Mouse (Mus musculus) heart, embryonic 13.5 days (tissue): ENCODE results near the gene Ptger1. TPM values are rescaled to one million over a fixed set of nuclear protein-coding genes. Genes with fewer than 3 reads are reported as not detected.

ENCODE experiments used
- ATAC-seq: fragments of 200-750 bp; cut with Nextera tagmentation; 2 replicates; pipeline ENCODE4 v1.8.0; 2017; ENCODE audit warnings: moderate TSS enrichment; ENCODE audit not compliant: insufficient number of reproducible peaks, low FRiP score, low TSS enrichment; ENCODE audit errors: extremely low read depth
- H3K27ac ChIP-seq: fragments of 300-500 bp; sonication (generic); replicated peaks from 2 replicates; pipeline ENCODE4 v1.5.1; 2015; ENCODE audit warnings: moderate library complexity, mild to moderate bottlenecking, inconsistent platforms
- H3K27me3 ChIP-seq: fragments of 300-500 bp; sonication (generic); replicated peaks from 2 replicates; pipeline ENCODE4 v1.6.1; 2015; ENCODE audit warnings: mild to moderate bottlenecking, inconsistent platforms
- H3K36me3 ChIP-seq: fragments of 300-500 bp; sonication (generic); 2 replicates; pipeline ENCODE4 v1.6.1; 2015; ENCODE audit warnings: mild to moderate bottlenecking, inconsistent platforms
- H3K4me1 ChIP-seq: fragments of 300-500 bp; sonication (generic); 2 replicates; pipeline ENCODE4 v1.6.1; 2015; ENCODE audit warnings: inconsistent platforms
- H3K4me2 ChIP-seq: fragments of 300-500 bp; sonication (generic); 2 replicates; pipeline ENCODE4 v1.6.1; 2015; ENCODE audit warnings: inconsistent platforms, mild to moderate bottlenecking, moderate library complexity
- H3K4me3 ChIP-seq: fragments of 300-500 bp; sonication (generic); 2 replicates; pipeline ENCODE4 v1.5.1; 2015; ENCODE audit warnings: moderate library complexity, mild to moderate bottlenecking, inconsistent platforms
- H3K9ac ChIP-seq: fragments of 300-500 bp; sonication (generic); 2 replicates; pipeline ENCODE4 v1.6.1; 2015; ENCODE audit warnings: inconsistent platforms, mild to moderate bottlenecking, moderate library complexity
- H3K9me3 ChIP-seq: fragments of 300-500 bp; sonication (generic); 2 replicates; pipeline ENCODE4 v1.6.1; 2016; ENCODE audit warnings: inconsistent platforms
- WGBS: fragments of 180-500 bp; shearing (Covaris S2); methylation state at CpG from one replicate; pipeline ENCODE4 v1.1.7; 2015; ENCODE audit warnings: mixed read lengths; 5-methylcytosine and 5-hydroxymethylcytosine counted together
- polyA plus RNA-seq: library from polyadenylated mRNA; unstranded; fragments of >200 nt; fragmentation: Nextera tagmentation; extraction: Ambion mirVana; gene quantifications from 2 replicates; pipeline ENCODE4 v1.2.1, GENCODE M21; 2015

Ptger1 gene
- polyA plus RNA-seq, 1 experiment from 2014 or later: 0.35 TPM

DNA sequence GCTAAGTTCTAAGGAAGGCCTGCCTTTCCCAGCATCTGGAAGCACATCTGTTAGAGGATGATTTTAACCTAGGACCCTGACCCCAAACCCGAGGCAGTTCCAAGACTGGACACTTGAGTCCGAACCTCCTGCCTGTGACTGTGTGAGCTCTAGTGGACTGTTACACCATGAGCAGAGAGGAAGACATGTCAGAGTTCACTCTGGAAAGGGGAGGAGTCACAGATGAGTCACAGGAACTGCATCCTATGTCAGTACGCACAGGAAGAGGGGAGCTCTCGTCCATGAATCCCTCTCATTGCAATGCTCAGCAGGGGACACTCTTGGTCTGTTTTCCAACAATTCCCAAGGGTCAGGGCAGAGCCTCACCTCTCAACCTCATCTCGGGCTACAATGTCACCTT lies 6.5 kb downstream of the Ptger1 start:
- no peak overlapping the region for H3K9ac ChIP-seq
- H3K4me3 ChIP-seq: no peak overlapping the region
- no peak overlapping the region for H3K4me2 ChIP-seq
- ATAC-seq: no peak
- peaks cover 13% of the 10 kb centered on the region for H3K4me1 ChIP-seq
- no peak overlapping the region for H3K27ac ChIP-seq
- no peaks in the 10 kb centered on the region for H3K9me3 ChIP-seq
- H3K27me3 ChIP-seq: peaks cover 11% of the 10 kb centered on the region
- peaks cover 86% of the 10 kb centered on the region for H3K36me3 ChIP-seq
- WGBS: 46% methylated on average over 5 of the region's 5 CpGs

DNA sequence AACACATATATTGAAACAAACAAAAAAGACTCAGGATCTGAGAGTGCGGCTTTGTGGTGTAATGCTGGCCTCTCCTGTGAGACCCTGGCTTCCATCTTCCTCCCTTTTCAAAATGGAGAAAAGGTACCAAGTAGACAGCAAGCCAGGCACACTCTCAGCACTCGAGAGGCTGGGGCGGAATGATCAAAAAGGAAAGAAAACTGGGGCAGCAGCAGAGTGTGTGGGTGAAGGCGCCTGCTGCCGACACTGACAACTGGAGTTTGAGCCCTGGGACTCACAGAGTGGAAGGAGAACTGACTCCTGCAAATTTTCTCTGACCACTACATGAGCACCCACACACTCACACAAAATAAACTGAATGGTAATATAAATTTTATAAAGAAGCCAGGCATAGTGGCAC lies 8.0 kb downstream of the Ptger1 start:
- no peak for ATAC-seq
- H3K4me1 ChIP-seq: no peaks in the 10 kb centered on the region
- 77% methylated on average over 5 of the region's 5 CpGs for WGBS
- no peak overlapping the region for H3K9ac ChIP-seq
- H3K27ac ChIP-seq: no peak overlapping the region
- H3K4me3 ChIP-seq: no peak overlapping the region
- peaks cover 96% of the 10 kb centered on the region for H3K36me3 ChIP-seq
- H3K27me3 ChIP-seq: peaks cover under 1% of the 10 kb centered on the region; the same call in 1 of the 2 replicates
- no peak overlapping the region for H3K4me2 ChIP-seq
- no peaks in the 10 kb centered on the region for H3K9me3 ChIP-seq

DNA sequence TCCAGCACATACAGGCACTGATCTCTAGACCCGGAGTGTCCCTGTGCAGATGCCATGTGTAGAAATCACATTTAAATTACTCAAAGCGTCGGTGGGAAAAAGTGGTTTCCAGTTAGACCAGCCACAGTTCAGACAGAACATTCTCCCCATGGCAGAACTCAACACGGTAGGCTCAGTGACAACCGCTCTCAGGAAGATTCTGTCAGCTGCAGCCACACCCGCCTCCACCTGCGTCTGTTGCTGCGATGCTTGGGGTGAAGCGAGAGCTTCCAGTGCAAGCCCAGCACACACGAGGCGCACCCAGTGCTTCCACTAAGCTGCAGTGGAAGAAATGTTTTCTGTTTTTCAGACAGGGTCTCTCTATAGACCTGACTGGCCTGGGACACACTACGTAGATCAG lies 13.4 kb downstream of the Ptger1 start:
- H3K4me3 ChIP-seq: no peak overlapping the region
- no peak overlapping the region for H3K4me2 ChIP-seq
- no peak overlapping the region for H3K27ac ChIP-seq
- H3K27me3 ChIP-seq: no peaks in the 10 kb centered on the region
- ATAC-seq: no peak
- H3K9ac ChIP-seq: no peak overlapping the region
- no peaks in the 10 kb centered on the region for H3K9me3 ChIP-seq
- peaks cover 22% of the 10 kb centered on the region for H3K4me1 ChIP-seq
- H3K36me3 ChIP-seq: peaks cover 92% of the 10 kb centered on the region
- 88% methylated on average over 12 of the region's 12 CpGs for WGBS

DNA sequence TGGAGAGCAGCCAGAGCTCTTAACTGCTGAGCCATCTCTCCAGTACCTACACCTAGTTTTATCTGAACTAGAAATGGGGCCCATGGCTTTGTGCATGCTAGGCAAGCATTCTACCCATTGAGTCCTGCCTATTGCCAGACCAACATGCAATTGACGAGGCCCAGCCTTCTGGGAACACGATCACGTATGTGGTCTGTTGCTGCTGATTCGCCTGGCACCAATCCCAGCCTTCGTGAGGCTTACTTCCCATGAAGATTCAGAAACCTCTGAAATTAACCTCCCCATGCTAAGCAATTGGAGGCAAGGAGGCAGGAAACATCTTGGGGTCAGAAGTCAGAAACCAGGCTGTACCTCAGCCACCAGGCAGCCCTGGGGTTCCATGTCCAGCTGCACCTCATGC lies 14.1 kb downstream of the Ptger1 start:
- Histone ChIP-seq H3K4me2 (no peak overlapping the region), H3K27me3 (no peaks in the 10 kb centered on the region), H3K4me3 (no peak overlapping the region), H3K27ac (peak overlapping the region; percentile 70), H3K4me1 (peaks cover 22% of the 10 kb centered on the region), H3K9ac (no peak overlapping the region), H3K36me3 (peaks cover 93% of the 10 kb centered on the region), H3K9me3 (no peaks in the 10 kb centered on the region)
- 67% methylated on average over 5 of the region's 5 CpGs for WGBS
- ATAC-seq: no peak

DNA sequence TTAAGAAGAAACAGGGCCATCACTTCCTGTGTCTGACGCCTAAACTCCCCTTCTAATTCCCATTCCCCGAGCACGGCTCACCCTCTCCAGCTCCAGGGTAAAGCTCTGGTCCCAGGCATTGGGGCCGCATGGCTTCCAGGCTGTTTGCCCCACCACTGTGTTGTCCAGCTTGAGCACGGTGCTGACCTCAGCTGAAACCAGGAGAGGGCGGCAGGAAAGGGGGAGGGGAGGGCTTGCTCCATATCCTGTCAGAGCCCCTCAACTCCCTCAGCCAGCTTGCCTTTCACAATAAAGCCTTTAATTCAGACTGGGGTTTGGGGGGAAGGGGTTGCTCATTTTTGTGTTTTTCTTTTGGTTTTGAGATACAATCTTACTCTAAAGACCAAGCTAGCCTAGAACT lies 14.6 kb downstream of the Ptger1 start:
- no peak overlapping the region for H3K4me2 ChIP-seq
- H3K27ac ChIP-seq: peak overlapping the region; percentile 70
- no peak overlapping the region for H3K9ac ChIP-seq
- H3K4me1 ChIP-seq: peaks cover 22% of the 10 kb centered on the region
- ATAC-seq: no peak
- peaks cover 93% of the 10 kb centered on the region for H3K36me3 ChIP-seq
- no peak overlapping the region for H3K4me3 ChIP-seq
- no peaks in the 10 kb centered on the region for H3K9me3 ChIP-seq
- WGBS: 13% methylated on average over 6 of the region's 6 CpGs
- H3K27me3 ChIP-seq: no peaks in the 10 kb centered on the region

DNA sequence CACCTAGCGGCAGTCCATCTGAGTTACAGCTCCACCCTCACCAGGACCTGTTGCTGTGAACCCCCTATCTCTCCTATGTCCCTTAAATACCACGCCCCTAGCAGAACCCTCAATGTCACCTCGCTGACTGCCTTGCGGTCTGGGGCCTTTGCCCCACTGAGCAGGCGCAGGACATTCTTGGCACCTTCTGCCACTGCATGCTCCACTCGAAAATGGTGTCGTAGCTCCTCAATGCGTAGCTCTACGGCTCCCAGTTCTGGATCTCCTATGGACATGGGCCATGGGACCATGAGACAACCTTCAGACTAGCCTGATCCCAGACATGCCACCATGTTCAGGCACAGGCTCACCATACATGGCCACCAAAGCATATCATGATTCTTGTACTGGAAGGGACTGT lies 18.0 kb downstream of the Ptger1 start:
- WGBS: 82% methylated on average over 9 of the region's 9 CpGs
- H3K36me3 ChIP-seq: peaks cover 84% of the 10 kb centered on the region

DNA sequence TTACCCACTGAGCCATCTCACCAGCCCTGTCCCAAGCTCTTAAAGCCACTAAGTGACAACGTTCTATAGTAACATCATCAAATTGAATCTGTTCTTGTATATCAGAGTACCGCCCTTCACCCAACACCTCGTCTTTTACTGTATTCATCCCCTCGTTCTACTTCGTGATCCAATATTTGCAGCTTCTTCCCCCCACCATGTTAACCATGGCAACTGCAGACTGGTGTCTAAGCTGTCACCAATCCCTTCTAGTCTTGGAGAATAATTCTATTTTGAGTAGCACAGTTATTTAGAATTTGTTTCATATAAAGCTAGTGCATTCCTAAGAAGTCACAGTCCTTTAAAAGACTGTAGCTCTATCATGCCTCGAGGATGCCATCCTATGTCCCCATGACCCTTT lies 22.8 kb downstream of the Ptger1 start:
- H3K4me1 ChIP-seq: peaks cover 9% of the 10 kb centered on the region
- 82% methylated on average over 6 of the region's 6 CpGs for WGBS
- peaks cover 76% of the 10 kb centered on the region for H3K36me3 ChIP-seq
- H3K27ac ChIP-seq: no peak overlapping the region
- H3K4me2 ChIP-seq: no peak overlapping the region
- no peaks in the 10 kb centered on the region for H3K9me3 ChIP-seq
- H3K4me3 ChIP-seq: no peak overlapping the region
- no peak overlapping the region for H3K9ac ChIP-seq
- no peak for ATAC-seq
- H3K27me3 ChIP-seq: no peaks in the 10 kb centered on the region

More for the DNA sequence above, 18.0 kb downstream of the Ptger1 start:
- no peaks in the 10 kb centered on the region for H3K27me3 ChIP-seq
- ATAC-seq: no peak
- H3K9ac ChIP-seq: no peak overlapping the region
- no peak overlapping the region for H3K27ac ChIP-seq
- no peaks in the 10 kb centered on the region for H3K9me3 ChIP-seq
- peaks cover 22% of the 10 kb centered on the region for H3K4me1 ChIP-seq
- H3K4me2 ChIP-seq: no peak overlapping the region
- H3K4me3 ChIP-seq: no peak overlapping the region

DNA sequence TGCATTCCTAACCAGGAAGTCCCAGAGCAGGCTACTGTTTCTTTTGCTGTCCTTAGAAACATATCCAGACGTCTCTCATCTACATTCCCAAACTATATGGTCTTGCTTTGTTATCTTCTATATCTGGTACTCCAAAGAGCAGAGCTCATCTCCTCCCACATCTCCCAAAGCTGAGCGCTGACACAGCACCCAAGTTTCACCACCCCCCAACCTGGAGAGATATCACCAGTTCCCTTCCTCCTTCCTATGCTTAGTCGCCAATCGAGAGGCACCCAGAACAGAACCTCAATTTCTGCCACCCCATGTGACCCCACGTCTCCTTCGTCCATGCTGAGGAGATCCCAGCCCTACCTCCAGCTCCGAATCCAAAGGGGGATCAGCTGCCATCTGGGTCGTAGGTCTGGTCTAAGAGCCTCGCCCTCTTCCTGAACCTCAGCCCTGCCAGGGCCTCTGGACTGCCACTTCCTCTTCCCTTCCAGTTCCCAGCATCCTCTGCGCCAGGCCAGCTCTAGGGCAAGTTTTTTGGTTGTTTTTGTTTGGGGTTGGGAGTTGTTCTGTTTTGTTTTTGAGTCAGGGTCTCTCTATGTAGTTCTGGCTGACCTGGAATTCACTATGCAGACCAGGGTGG lies 27.2 kb downstream of the Ptger1 start:
- no peak overlapping the region for H3K4me3 ChIP-seq
- H3K36me3 ChIP-seq: peaks cover 38% of the 10 kb centered on the region
- no peaks in the 10 kb centered on the region for H3K27me3 ChIP-seq
- H3K9ac ChIP-seq: no peak overlapping the region
- H3K4me1 ChIP-seq: peaks cover 42% of the 10 kb centered on the region
- H3K27ac ChIP-seq: no peak overlapping the region
- H3K9me3 ChIP-seq: no peaks in the 10 kb centered on the region
- H3K4me2 ChIP-seq: no peak overlapping the region
- ATAC-seq: no peak
- 65% methylated on average over 10 of the region's 10 CpGs for WGBS

DNA sequence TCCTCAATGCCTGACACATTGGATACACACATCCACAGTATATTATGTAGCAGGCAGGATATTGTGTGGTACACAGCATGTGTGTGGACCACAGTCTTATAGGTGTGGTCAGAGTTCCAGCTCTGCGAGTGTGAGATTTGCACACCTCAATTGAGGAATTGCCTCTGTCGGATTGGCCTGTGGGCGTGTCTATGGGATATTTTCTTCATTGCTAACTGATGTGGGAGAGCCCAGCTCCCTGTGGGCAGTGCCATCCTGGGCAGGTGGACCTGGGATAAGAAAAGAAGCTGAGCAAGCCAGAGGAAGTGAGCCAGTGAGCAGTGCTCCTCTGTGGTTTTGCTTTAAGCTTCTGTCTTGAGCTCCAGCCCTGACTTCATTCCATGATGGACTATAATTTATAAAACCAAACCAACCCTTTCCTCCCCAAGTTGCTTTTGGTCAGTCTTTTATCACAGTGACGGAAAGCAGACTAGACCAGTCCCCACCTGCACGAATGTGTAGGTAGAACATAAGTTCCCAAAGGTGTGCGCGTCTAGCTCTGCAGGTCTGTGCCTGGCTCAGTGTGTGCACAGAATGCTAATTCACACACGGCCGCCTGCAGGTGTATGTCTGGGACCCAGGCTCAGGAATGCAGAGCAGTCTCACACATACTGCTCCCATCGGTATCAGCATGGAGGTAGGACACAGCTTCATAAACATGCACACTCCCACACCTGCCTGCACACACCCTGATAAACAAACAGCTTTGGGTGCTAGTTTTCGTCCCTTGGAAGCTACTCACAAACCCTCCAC lies 28.1 kb downstream of the Ptger1 start:
- WGBS: 78% methylated on average over 11 of the region's 11 CpGs
- Histone ChIP-seq H3K4me1 (peaks cover 46% of the 10 kb centered on the region), H3K36me3 (peaks cover 33% of the 10 kb centered on the region), H3K4me3 (no peak overlapping the region), H3K9me3 (no peaks in the 10 kb centered on the region), H3K27me3 (no peaks in the 10 kb centered on the region), H3K27ac (no peak overlapping the region), H3K4me2 (no peak overlapping the region), H3K9ac (no peak overlapping the region)
- ATAC-seq: no peak

DNA sequence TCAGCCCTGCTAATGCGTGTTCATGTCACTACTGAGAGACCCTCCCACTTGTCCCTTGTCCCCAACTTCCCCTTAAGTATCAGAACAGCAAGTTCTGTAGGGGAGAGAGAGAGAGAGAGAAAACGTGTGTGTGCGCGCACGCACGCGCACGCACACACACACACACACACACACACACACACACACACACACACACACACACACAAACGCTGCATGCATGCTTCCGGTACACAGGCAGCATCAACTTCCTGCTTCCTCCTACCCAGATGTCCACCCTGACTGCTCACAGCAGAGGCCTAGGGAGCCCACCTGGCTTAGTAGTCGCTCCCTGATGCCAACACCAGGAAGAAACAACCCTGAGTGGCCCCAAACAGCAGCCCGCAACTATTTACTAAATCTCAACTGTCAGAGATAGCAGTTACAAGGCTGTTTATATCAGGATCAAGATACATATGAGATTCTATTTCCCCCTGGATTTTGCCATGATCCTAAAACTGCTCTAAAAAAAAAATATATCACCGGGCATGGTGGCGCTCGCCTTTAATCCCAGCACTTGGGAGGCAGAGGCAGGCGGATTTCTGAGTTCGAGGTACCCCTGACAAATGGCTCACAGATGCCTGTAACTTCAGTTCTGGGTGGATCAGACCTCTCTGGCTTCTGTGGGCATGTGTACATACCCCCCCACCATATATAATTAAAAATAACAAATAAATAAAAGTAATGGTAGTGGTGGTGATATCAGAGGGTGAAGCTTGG lies 29.1 kb downstream of the Ptger1 start:
- H3K27me3 ChIP-seq: no peaks in the 10 kb centered on the region
- no peak for ATAC-seq
- no peak overlapping the region for H3K9ac ChIP-seq
- H3K27ac ChIP-seq: no peak overlapping the region
- H3K9me3 ChIP-seq: no peaks in the 10 kb centered on the region
- peaks cover 55% of the 10 kb centered on the region for H3K4me1 ChIP-seq
- no peak overlapping the region for H3K4me2 ChIP-seq
- WGBS: 83% methylated on average over 14 of the region's 17 CpGs
- peaks cover 23% of the 10 kb centered on the region for H3K36me3 ChIP-seq
- H3K4me3 ChIP-seq: no peak overlapping the region

DNA sequence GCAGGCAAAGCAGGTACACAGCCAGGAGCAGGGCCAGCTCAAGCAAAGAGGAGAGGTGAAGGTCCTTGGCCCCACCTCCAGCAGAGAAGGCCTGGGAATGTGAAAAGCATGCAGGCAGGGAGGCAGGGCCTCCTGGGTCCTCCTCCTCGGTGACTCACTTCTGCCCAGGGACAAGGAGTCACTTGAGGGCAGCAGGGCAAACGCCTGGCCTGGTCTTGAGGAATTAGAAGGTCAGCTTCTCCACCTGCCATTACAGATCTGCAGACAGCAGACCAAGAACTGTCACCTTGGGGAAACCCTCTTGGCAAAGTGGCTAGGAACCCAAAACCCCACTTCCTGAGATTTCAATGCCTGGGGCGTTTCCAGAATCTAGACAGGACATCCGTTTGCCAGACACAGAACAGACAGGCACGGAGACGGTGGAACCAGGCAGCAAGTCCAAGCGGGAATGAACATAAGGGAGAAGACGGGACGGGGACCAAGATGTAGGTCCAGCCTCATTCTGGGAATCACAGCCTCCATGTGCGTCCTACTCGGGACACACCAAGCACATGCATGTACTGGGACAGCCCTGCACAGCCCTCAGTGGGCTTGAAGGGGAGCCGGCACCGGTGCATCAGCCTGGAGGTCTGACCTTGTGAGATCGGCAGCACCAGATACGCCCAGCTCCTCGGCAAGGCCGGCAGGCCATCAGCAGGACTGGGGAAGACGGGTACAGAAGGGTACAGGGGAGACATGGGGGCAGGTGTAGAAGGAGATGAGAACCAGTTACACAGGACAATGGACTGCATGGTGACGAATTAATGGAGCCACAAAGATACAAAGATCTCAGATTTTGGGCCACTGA lies 31.1 kb downstream of the Ptger1 start:
- peak overlapping the region; percentile 79 for H3K27ac ChIP-seq
- H3K4me3 ChIP-seq: peak overlapping the region; percentile 92
- 39% methylated on average over 19 of the region's 19 CpGs for WGBS
- H3K36me3 ChIP-seq: peaks cover 3% of the 10 kb centered on the region
- H3K4me1 ChIP-seq: peaks cover 63% of the 10 kb centered on the region
- no peaks in the 10 kb centered on the region for H3K9me3 ChIP-seq
- H3K27me3 ChIP-seq: no peaks in the 10 kb centered on the region
- peak overlapping the region; percentile 98 for H3K4me2 ChIP-seq
- no peak for ATAC-seq
- peak overlapping the region; percentile 96 for H3K9ac ChIP-seq
